In genomic region chr13:46727038-46727836, GRCm38 (mm10) we compare ENCODE assay signal across 8 mouse cellular contexts. TPM values are rescaled to one million over a fixed set of nuclear protein-coding genes. Genes with fewer than 3 reads are reported as not detected.
A peak's percentile ranks its signal among the peaks of the same experiment; 100 is the strongest.
DNase-seq lines count a peak whose midpoint lies in the region; ATAC-seq lines count a peak whose summit lies in the region.

No protein-coding gene starts in this region.

- peak; percentile 84 for DNase-seq in Muller cell, postnatal 12 days (ENCODE audit: inconsistent ontology term)
- peak; percentile 69 to 73 for DNase-seq in cerebellum, postnatal 10 days
- peak; percentile 48 to 55 for DNase-seq in frontal cortex, postnatal 36 days (ENCODE audit: low spot score in 2 of 2)
- DNase-seq in left cerebral cortex, postnatal 14 days (ENCODE audit: low spot score in 2 of 2): peak; percentile 54 to 55
- DNase-seq in right cerebral cortex, postnatal 10 days (ENCODE audit: low spot score in 2 of 2): peak; percentile 66 to 71
- DNase-seq in urinary bladder, postnatal 25 days (ENCODE audit: low spot score): peak; percentile 56

- no peaks in the 10 kb centered on the region for H3K27me3 ChIP-seq in hindbrain, embryonic 13.5 days

- H3K4me3 ChIP-seq in hindbrain, embryonic 13.5 days: peak overlapping the region; percentile 99

- ATAC-seq in hindbrain, embryonic 13.5 days (ENCODE audit: low FRiP score): peak; percentile 83
- ATAC-seq in megakaryocyte progenitor cell, adult 5-6 weeks (replicated peaks; ENCODE audit: poor library complexity): peak; percentile 55

- H3K27ac ChIP-seq in hindbrain, embryonic 13.5 days: peak overlapping the region; percentile 97

- no peaks in the 10 kb centered on the region for H3K36me3 ChIP-seq in hindbrain, embryonic 13.5 days

- intact Hi-C loops in left cerebral cortex, postnatal 14 days (cut with DNase I): loop anchor here (5.0 kb wide), 2 partner anchors 70 to 290 kb away; no protein-coding TSS in a partner anchor

- peak overlapping the region; percentile 89 for H3K4me2 ChIP-seq in hindbrain, embryonic 13.5 days

- WGBS in hindbrain, embryonic 13.5 days: under 1% methylated on average over 79 of the region's 85 CpGs

- peaks cover 23% of the 10 kb centered on the region for H3K4me1 ChIP-seq in hindbrain, embryonic 13.5 days (replicated peaks)

- peak overlapping the region; percentile 97 for H3K9ac ChIP-seq in hindbrain, embryonic 13.5 days

- H3K9me3 ChIP-seq in hindbrain, embryonic 13.5 days: no peaks in the 10 kb centered on the region

RNA-seq across cellular contexts. Expression of gene Nup153, which starts 0.5 kb away (rescaled TPM):
- polyA plus RNA-seq in hindbrain, embryonic 13.5 days (2015; fragmentation: Nextera tagmentation; extraction: Ambion mirVana): 19.8 and 20.4 TPM in 2 replicates
- 10 to 100 TPM; 43.7 to 60.4 TPM for total RNA-seq in left cerebral cortex, postnatal 14 days (2021)
- 96.9 and 126 TPM in 2 replicates for total RNA-seq in megakaryocyte progenitor cell, adult 5-6 weeks (2015)
- total RNA-seq in megakaryocyte progenitor cell, adult 5-6 weeks (2017): 67.7 and 72.3 TPM in 2 replicates

RNA-seq across cellular contexts. Expression of gene Fam8a1, which starts 57.9 kb away (rescaled TPM):
- polyA plus RNA-seq in hindbrain, embryonic 13.5 days (2015; fragmentation: Nextera tagmentation; extraction: Ambion mirVana): 17.6 and 17.9 TPM in 2 replicates
- 10 to 100 TPM; 78.9 to 82.8 TPM for total RNA-seq in left cerebral cortex, postnatal 14 days (2021)
- total RNA-seq in megakaryocyte progenitor cell, adult 5-6 weeks (2015): 13.2 and 17.7 TPM in 2 replicates
- total RNA-seq in megakaryocyte progenitor cell, adult 5-6 weeks (2017): 7.0 TPM in 2 replicates

Comparison
In these comparisons a context has a peak if more than half of its experiments do, and no peak if none do; other contexts are left out.
1. Peak in every context shown above with its lines: DNase-seq, ATAC-seq, H3K4me3 ChIP-seq and H3K27ac ChIP-seq.
2. RNA of gene Fam8a1, which starts 57.9 kb away (total RNA-seq): 78.9 to 82.8 TPM in left cerebral cortex, postnatal 14 days; 7.0 to 17.7 TPM in megakaryocyte progenitor cell, adult 5-6 weeks; every median in the first group is over 4 times any median in the second.